Mouse (Mus musculus): ENCODE data around the gene Snap47. TPM values are rescaled to one million over a fixed set of nuclear protein-coding genes. Genes with fewer than 3 reads are reported as not detected.

Gene Snap47
- polyA plus RNA-seq, 1 experiment, result 91.7 TPM

GRCm38 (mm10) chr11:59361291-59361690 is 89.7 kb downstream of the Snap47 start:
- no peak for TF ChIP-seq CTCF (conservative IDR thresholded peaks at IDR 0.05; ENCODE audit: insufficient read depth, insufficient read length, low read depth, low read length)
- no peak for TF ChIP-seq POLR2A (IDR thresholded peaks at IDR 0.05; ENCODE audit: low read depth, low read length)
- WGBS, result 73% methylated on average over 9 of the region's 9 CpGs
- Histone ChIP-seq H3K27ac (ENCODE audit: insufficient read depth, low read depth, low read length) (no peak overlapping the region), H3K4me1 (ENCODE audit: control insufficient read depth, insufficient read depth, low read length) (no peaks in the 10 kb centered on the region), H3K36me3 (ENCODE audit: control insufficient read depth, insufficient read depth, low read length) (no peaks in the 10 kb centered on the region), H3K4me3 (ENCODE audit: insufficient read depth, low read depth, low read length) (no peak overlapping the region), H3K27me3 (replicated peaks; ENCODE audit: control insufficient read depth, insufficient read depth, low read length) (no peaks in the 10 kb centered on the region)
- no peak for DNase-seq

Other genes starting within 250 kb of the Snap47 start
- gene Mrpl55, start 248.7 kb downstream of the Snap47 start, polyA plus RNA-seq (2012; rRNA removed), result 56.3 and 58.2 TPM in 2 replicates
- gene 2310033P09Rik, start 242.9 kb downstream of the Snap47 start, polyA plus RNA-seq (2012; rRNA removed), result 19.8 and 22.1 TPM in 2 replicates
- 490 and 503 TPM in 2 replicates for gene Arf1, start 222.9 kb downstream of the Snap47 start, polyA plus RNA-seq (2012; rRNA removed)
- gene Wnt3a, start 160.4 kb downstream of the Snap47 start, polyA plus RNA-seq (2012; rRNA removed), result not detected in 2 replicates
- gene Wnt9a, start 144.3 kb downstream of the Snap47 start, polyA plus RNA-seq (2012; rRNA removed), result 1.7 and 1.8 TPM in 2 replicates
- gene Prss38, start 75.5 kb downstream of the Snap47 start, polyA plus RNA-seq (2012; rRNA removed), result not detected in 2 replicates
- 6.2 and 7.2 TPM in 2 replicates for gene Jmjd4, start 1.1 kb downstream of the Snap47 start, polyA plus RNA-seq (2012; rRNA removed)
- 0.50 and 0.61 TPM in 2 replicates for gene Zfp867, start 21.3 kb upstream of the Snap47 start, polyA plus RNA-seq (2012; rRNA removed)
- gene Zkscan17, start 75.6 kb upstream of the Snap47 start, polyA plus RNA-seq (2012; rRNA removed), result 11.0 and 12.7 TPM in 2 replicates
- gene Nlrp3, start 90.4 kb upstream of the Snap47 start, polyA plus RNA-seq (2012; rRNA removed), result 0.37 and 0.42 TPM in 2 replicates
- not detected in 2 replicates for gene Olfr222, start 125.0 kb upstream of the Snap47 start, polyA plus RNA-seq (2012; rRNA removed)
- not detected in 2 replicates for gene Olfr223, start 142.1 kb upstream of the Snap47 start, polyA plus RNA-seq (2012; rRNA removed)
- 107 and 115 TPM in 2 replicates for gene Mprip, start 210.1 kb upstream of the Snap47 start, polyA plus RNA-seq (2012; rRNA removed)

All from kidney, adult 2 months (tissue).